Mouse (Mus musculus): Measurements from ENCODE around the gene Sirt1.

- no peak for TF ChIP-seq CTCF (IDR thresholded peaks at IDR 0.05 in 2 of 3, conservative IDR thresholded peaks at IDR 0.05 in 1 of 3; ENCODE audit: control insufficient read depth in 1 of 3, insufficient read depth in 1 of 3, low read depth in 2 of 3, low read length in 3 of 3, poor library complexity in 1 of 3, severe bottlenecking in 1 of 3)
- TF ChIP-seq SMC3 (IDR thresholded peaks at IDR 0.05; ENCODE audit: low read depth, low read length), result no peak
- no peak for TF ChIP-seq ZC3H11A (IDR thresholded peaks at IDR 0.05; ENCODE audit: low read depth, low read length)
- no peak for TF ChIP-seq MAZ (IDR thresholded peaks at IDR 0.05; ENCODE audit: low read depth, low read length)
- TF ChIP-seq EP300 (IDR thresholded peaks at IDR 0.05; ENCODE audit: low read depth in 1 of 2, low read length in 2 of 2), result no peak
- TF ChIP-seq USF1 (IDR thresholded peaks at IDR 0.05; ENCODE audit: low read depth, low read length), result no peak
- TF ChIP-seq MAX (IDR thresholded peaks at IDR 0.05; ENCODE audit: low read length), result no peak
- TF ChIP-seq GATA1 (IDR thresholded peaks at IDR 0.05; ENCODE audit: low read depth, low read length), result no peak
- no peak for TF ChIP-seq TAL1 (IDR thresholded peaks at IDR 0.05; ENCODE audit: low read length)
- no peak for TF ChIP-seq SIN3A (IDR thresholded peaks at IDR 0.05; ENCODE audit: low read length)
- no peak for TF ChIP-seq POLR2A (IDR thresholded peaks at IDR 0.05; ENCODE audit: control insufficient read depth in 1 of 2, insufficient read depth in 1 of 2, low read depth in 1 of 2, low read length in 2 of 2, poor library complexity in 1 of 2)
- no peak for TF ChIP-seq MXI1 (IDR thresholded peaks at IDR 0.05; ENCODE audit: low read depth, low read length)
These were observed 44.2 kb downstream of the Sirt1 start for GRCm38 (mm10) chr10:63337326-63337725.
